Mouse (Mus musculus): ENCODE data around the gene Ing4. TPM values are rescaled to one million over a fixed set of nuclear protein-coding genes. Genes with fewer than 3 reads are reported as not detected.
"Not testable (repeated sequence)": the region's sequence is repeated elsewhere in the genome, so short reads cannot be mapped to it uniquely, and the experiment has no call there.

Ing4 gene
- polyA plus RNA-seq, 1 experiment from 2014 or later, result 99.0 TPM

GRCm38 (mm10) chr6:125030532-125030931 is 9.0 kb upstream of the Ing4 start:
- not testable (repeated sequence) for H3K27ac ChIP-seq (replicated peaks; ENCODE audit: low read depth, low read length); DNase-seq (ENCODE audit: low spot score); H3K4me1 ChIP-seq (ENCODE audit: control insufficient read depth, insufficient read depth, low read length); H3K9ac ChIP-seq (ENCODE audit: low read depth, low read length); H3K9me3 ChIP-seq (ENCODE audit: control insufficient read depth, low read length); H3K4me2 ChIP-seq (ENCODE audit: low read depth, low read length); H3K27me3 ChIP-seq (replicated peaks; ENCODE audit: control insufficient read depth, insufficient read depth, low read length); H3K4me3 ChIP-seq (ENCODE audit: low read depth, low read length)
- peak; percentile 27; the same call in 1 of the 2 replicates for ATAC-seq (ENCODE audit: low read depth)
- peaks cover 88% of the 10 kb centered on the region for H3K36me3 ChIP-seq (ENCODE audit: control insufficient read depth, insufficient read depth, low read length)
- 25% methylated on average over 5 of the region's 9 CpGs for WGBS

GRCm38 (mm10) chr6:125031604-125032003 is 8.0 kb upstream of the Ing4 start:
- WGBS, result 90% methylated on average over 16 of the region's 16 CpGs
- ATAC-seq (ENCODE audit: low read depth) (no peak), DNase-seq (ENCODE audit: low spot score) (no peak)
- H3K9me3 ChIP-seq (ENCODE audit: control insufficient read depth, low read length), result no peaks in the 10 kb centered on the region
- H3K4me2 ChIP-seq (ENCODE audit: low read depth, low read length), result no peak overlapping the region
- H3K4me1 ChIP-seq (ENCODE audit: control insufficient read depth, insufficient read depth, low read length), result no peaks in the 10 kb centered on the region
- no peak overlapping the region for H3K9ac ChIP-seq (ENCODE audit: low read depth, low read length)
- no peak overlapping the region for H3K4me3 ChIP-seq (ENCODE audit: low read depth, low read length)
- no peak overlapping the region for H3K27ac ChIP-seq (replicated peaks; ENCODE audit: low read depth, low read length)
- H3K36me3 ChIP-seq (ENCODE audit: control insufficient read depth, insufficient read depth, low read length), result peaks cover 88% of the 10 kb centered on the region
- H3K27me3 ChIP-seq (replicated peaks; ENCODE audit: control insufficient read depth, insufficient read depth, low read length), result no peaks in the 10 kb centered on the region

- DNase-seq (ENCODE audit: low spot score) (no peak), ATAC-seq (ENCODE audit: low read depth) (no peak)
- H3K4me1 ChIP-seq (ENCODE audit: control insufficient read depth, insufficient read depth, low read length), result peaks cover 8% of the 10 kb centered on the region; the same call in 1 of the 2 replicates
Observed at GRCm38 (mm10) chr6:125038666-125039065, 894 bp upstream of the Ing4 start.

GRCm38 (mm10) chr6:125039131-125039530 is 429 bp upstream of the Ing4 start:
- H3K27ac ChIP-seq (replicated peaks; ENCODE audit: low read depth, low read length), result peak overlapping the region; percentile 84
- H3K9ac ChIP-seq (ENCODE audit: low read depth, low read length), result peak overlapping the region; percentile 41
- H3K4me1 ChIP-seq (ENCODE audit: control insufficient read depth, insufficient read depth, low read length), result peaks cover 8% of the 10 kb centered on the region; the same call in 1 of the 2 replicates
- no peaks in the 10 kb centered on the region for H3K27me3 ChIP-seq (replicated peaks; ENCODE audit: control insufficient read depth, insufficient read depth, low read length)
- peak overlapping the region; percentile 75 for H3K4me3 ChIP-seq (ENCODE audit: low read depth, low read length)
- H3K9me3 ChIP-seq (ENCODE audit: control insufficient read depth, low read length), result no peaks in the 10 kb centered on the region
- ATAC-seq (ENCODE audit: low read depth) (peak; percentile 9; the same call in 1 of the 2 replicates), DNase-seq (ENCODE audit: low spot score) (no peak)
- H3K4me2 ChIP-seq (ENCODE audit: low read depth, low read length), result peak overlapping the region; percentile 55
- 7% methylated on average over 8 of the region's 8 CpGs for WGBS
- H3K36me3 ChIP-seq (ENCODE audit: control insufficient read depth, insufficient read depth, low read length), result peaks cover 45% of the 10 kb centered on the region

More at GRCm38 (mm10) chr6:125038666-125039065, 894 bp upstream of the Ing4 start:
- WGBS, result 97% methylated on average over 4 of the region's 4 CpGs
- H3K27me3 ChIP-seq (replicated peaks; ENCODE audit: control insufficient read depth, insufficient read depth, low read length), result no peaks in the 10 kb centered on the region
- peak overlapping the region; percentile 84 for H3K27ac ChIP-seq (replicated peaks; ENCODE audit: low read depth, low read length)
- H3K4me3 ChIP-seq (ENCODE audit: low read depth, low read length), result peak overlapping the region; percentile 75; the same call in 1 of the 2 replicates
- H3K9ac ChIP-seq (ENCODE audit: low read depth, low read length), result peak overlapping the region; percentile 41; the same call in 1 of the 2 replicates
- no peaks in the 10 kb centered on the region for H3K9me3 ChIP-seq (ENCODE audit: control insufficient read depth, low read length)
- peak overlapping the region; percentile 55 for H3K4me2 ChIP-seq (ENCODE audit: low read depth, low read length)
- H3K36me3 ChIP-seq (ENCODE audit: control insufficient read depth, insufficient read depth, low read length), result peaks cover 45% of the 10 kb centered on the region

GRCm38 (mm10) chr6:125040221-125040620 is 661 bp downstream of the Ing4 start:
- Histone ChIP-seq H3K36me3 (ENCODE audit: control insufficient read depth, insufficient read depth, low read length) (peaks cover 46% of the 10 kb centered on the region), H3K27me3 (replicated peaks; ENCODE audit: control insufficient read depth, insufficient read depth, low read length) (no peaks in the 10 kb centered on the region), H3K4me2 (ENCODE audit: low read depth, low read length) (peak overlapping the region; percentile 84), H3K4me1 (ENCODE audit: control insufficient read depth, insufficient read depth, low read length) (peaks cover 8% of the 10 kb centered on the region; the same call in 1 of the 2 replicates), H3K4me3 (ENCODE audit: low read depth, low read length) (peak overlapping the region; percentile 75), H3K27ac (replicated peaks; ENCODE audit: low read depth, low read length) (peak overlapping the region; percentile 85; the same call in 1 of the 2 replicates), H3K9me3 (ENCODE audit: control insufficient read depth, low read length) (no peaks in the 10 kb centered on the region), H3K9ac (ENCODE audit: low read depth, low read length) (peak overlapping the region; percentile 77)
- 14% methylated on average over 7 of the region's 7 CpGs for WGBS
- ATAC-seq (ENCODE audit: low read depth) (no peak), DNase-seq (ENCODE audit: low spot score) (no peak)

- no peaks in the 10 kb centered on the region for H3K27me3 ChIP-seq (replicated peaks; ENCODE audit: control insufficient read depth, insufficient read depth, low read length)
- no peak overlapping the region for H3K9ac ChIP-seq (ENCODE audit: low read depth, low read length)
- ATAC-seq (ENCODE audit: low read depth) (no peak), DNase-seq (ENCODE audit: low spot score) (no peak)
- no peaks in the 10 kb centered on the region for H3K9me3 ChIP-seq (ENCODE audit: control insufficient read depth, low read length)
- H3K4me3 ChIP-seq (ENCODE audit: low read depth, low read length), result peak overlapping the region; percentile 75; the same call in 1 of the 2 replicates
- no peak overlapping the region for H3K27ac ChIP-seq (replicated peaks; ENCODE audit: low read depth, low read length)
- 0 out of 2 replicates have a peak overlapping the region, but pooled peaks have one; percentile 84 for H3K4me2 ChIP-seq (ENCODE audit: low read depth, low read length)
- H3K36me3 ChIP-seq (ENCODE audit: control insufficient read depth, insufficient read depth, low read length), result peaks cover 44% of the 10 kb centered on the region
- H3K4me1 ChIP-seq (ENCODE audit: control insufficient read depth, insufficient read depth, low read length), result peaks cover 8% of the 10 kb centered on the region; the same call in 1 of the 2 replicates
- 87% methylated on average over 7 of the region's 7 CpGs for WGBS
Observed at GRCm38 (mm10) chr6:125041047-125041446, 1.5 kb downstream of the Ing4 start.

- H3K4me1 ChIP-seq (ENCODE audit: control insufficient read depth, insufficient read depth, low read length), result peaks cover 8% of the 10 kb centered on the region; the same call in 1 of the 2 replicates
- H3K4me2 ChIP-seq (ENCODE audit: low read depth, low read length), result no peak overlapping the region
- peaks cover 38% of the 10 kb centered on the region for H3K36me3 ChIP-seq (ENCODE audit: control insufficient read depth, insufficient read depth, low read length)
- no peak for ATAC-seq (ENCODE audit: low read depth)
- DNase-seq (ENCODE audit: low spot score), result no peak
- no peak overlapping the region for H3K4me3 ChIP-seq (ENCODE audit: low read depth, low read length)
- 91% methylated on average over 7 of the region's 7 CpGs for WGBS
- no peak overlapping the region for H3K27ac ChIP-seq (replicated peaks; ENCODE audit: low read depth, low read length)
- H3K27me3 ChIP-seq (replicated peaks; ENCODE audit: control insufficient read depth, insufficient read depth, low read length), result no peaks in the 10 kb centered on the region
- no peaks in the 10 kb centered on the region for H3K9me3 ChIP-seq (ENCODE audit: control insufficient read depth, low read length)
- no peak overlapping the region for H3K9ac ChIP-seq (ENCODE audit: low read depth, low read length)
Observed at GRCm38 (mm10) chr6:125042081-125042480, 2.5 kb downstream of the Ing4 start.

GRCm38 (mm10) chr6:125046691-125047090 is 7.1 kb downstream of the Ing4 start:
- no peak overlapping the region for H3K9ac ChIP-seq (ENCODE audit: low read depth, low read length)
- WGBS, result 25% methylated on average over 5 of the region's 5 CpGs
- H3K9me3 ChIP-seq (ENCODE audit: control insufficient read depth, low read length), result no peaks in the 10 kb centered on the region
- no peak overlapping the region for H3K27ac ChIP-seq (replicated peaks; ENCODE audit: low read depth, low read length)
- H3K4me2 ChIP-seq (ENCODE audit: low read depth, low read length), result no peak overlapping the region
- H3K27me3 ChIP-seq (replicated peaks; ENCODE audit: control insufficient read depth, insufficient read depth, low read length), result no peaks in the 10 kb centered on the region
- no peaks in the 10 kb centered on the region for H3K4me1 ChIP-seq (ENCODE audit: control insufficient read depth, insufficient read depth, low read length)
- H3K4me3 ChIP-seq (ENCODE audit: low read depth, low read length), result no peak overlapping the region
- H3K36me3 ChIP-seq (ENCODE audit: control insufficient read depth, insufficient read depth, low read length), result peaks cover 71% of the 10 kb centered on the region
- ATAC-seq (ENCODE audit: low read depth) (peak; percentile 45; the same call in 1 of the 2 replicates), DNase-seq (ENCODE audit: low spot score) (peak; percentile 87)

- peaks cover 82% of the 10 kb centered on the region for H3K36me3 ChIP-seq (ENCODE audit: control insufficient read depth, insufficient read depth, low read length)
- no peaks in the 10 kb centered on the region for H3K27me3 ChIP-seq (replicated peaks; ENCODE audit: control insufficient read depth, insufficient read depth, low read length)
- no peaks in the 10 kb centered on the region for H3K9me3 ChIP-seq (ENCODE audit: control insufficient read depth, low read length)
- WGBS, result 35% methylated on average over 20 of the region's 20 CpGs
- no peak for DNase-seq (ENCODE audit: low spot score)
- no peak for ATAC-seq (ENCODE audit: low read depth)
- no peak within 1 kb of the TSS for H3K27ac ChIP-seq (replicated peaks; ENCODE audit: low read depth, low read length)
- H3K9ac ChIP-seq (ENCODE audit: low read depth, low read length), result no peak within 1 kb of the TSS
- no peaks in the 10 kb centered on the region for H3K4me1 ChIP-seq (ENCODE audit: control insufficient read depth, insufficient read depth, low read length)
- no peak within 1 kb of the TSS for H3K4me3 ChIP-seq (ENCODE audit: low read depth, low read length)
- H3K4me2 ChIP-seq (ENCODE audit: low read depth, low read length), result no peak within 1 kb of the TSS
Observed at GRCm38 (mm10) chr6:125049678-125050077, 10.1 kb downstream of the Ing4 start, which contains the start of gene Acrbp. Gene Acrbp, plus strand, starts transcription at chr6:125049689.

All from embryonic facial prominence, embryonic 14.5 days (tissue).